Mouse (Mus musculus) lung, embryonic 14.5 days (tissue): ENCODE data around the gene Rnf44. TPM values are rescaled to one million over a fixed set of nuclear protein-coding genes. Genes with fewer than 3 reads are reported as not detected.

Source experiments
- ATAC-seq: fragments of 200-750 bp; cut with Nextera tagmentation; 2 replicates; pipeline ENCODE4 v1.8.0; 2017; ENCODE audit warnings: mild to moderate bottlenecking, moderate TSS enrichment, moderate library complexity; ENCODE audit not compliant: insufficient read depth
- DNase-seq: peaks from one replicate; pipeline ENCODE4 v3.0.0-alpha.2; 2015
- H3K27ac ChIP-seq: fragments of 300-500 bp; sonication (generic); 2 replicates; pipeline ENCODE4 v1.5.1; 2014; ENCODE audit warnings: low read depth, mild to moderate bottlenecking, moderate library complexity
- H3K27me3 ChIP-seq: fragments of 300-500 bp; sonication (generic); 2 replicates; pipeline ENCODE4 v1.6.1; 2014; ENCODE audit warnings: low read length, control low read depth; ENCODE audit not compliant: insufficient read depth
- H3K36me3 ChIP-seq: fragments of 300-500 bp; sonication (generic); 2 replicates; pipeline ENCODE4 v1.6.1; 2014; ENCODE audit warnings: control low read depth; ENCODE audit not compliant: insufficient read depth
- H3K4me1 ChIP-seq: fragments of 300-500 bp; sonication (generic); 2 replicates; pipeline ENCODE4 v1.6.1; 2014; ENCODE audit warnings: antibody characterized with exemption, control low read depth; ENCODE audit not compliant: insufficient read depth
- H3K4me2 ChIP-seq: fragments of 300-500 bp; sonication (generic); 2 replicates; pipeline ENCODE4 v1.6.1; 2014; ENCODE audit warnings: mild to moderate bottlenecking
- H3K4me3 ChIP-seq: fragments of 300-500 bp; sonication (generic); 2 replicates; pipeline ENCODE4 v1.5.1; 2014; ENCODE audit warnings: low read depth, low read length
- H3K9ac ChIP-seq: fragments of 300-500 bp; sonication (generic); 2 replicates; pipeline ENCODE4 v1.6.1; 2014
- H3K9me3 ChIP-seq: fragments of 300-500 bp; sonication (generic); 2 replicates; pipeline ENCODE4 v1.6.1; 2016; ENCODE audit warnings: low read depth, low read length, control low read depth
- CTCF ChIP-seq: IDR thresholded peaks from 2 replicates; pipeline ENCODE4 v1.5.1; 2016; ENCODE audit warnings: antibody characterized with exemption, low read depth
- WGBS: fragments of 180-500 bp; shearing (Covaris S2); extraction: QIAGEN DNeasy Blood & Tissue Kit; methylation state at CpG from one replicate; pipeline ENCODE4 v1.1.7; 2014; 5-methylcytosine and 5-hydroxymethylcytosine counted together
- polyA plus RNA-seq: library from polyadenylated mRNA; unstranded; fragments of >200 nt; fragmentation: Nextera tagmentation; extraction: Ambion mirVana; gene quantifications from 2 replicates; pipeline ENCODE4 v1.2.1, GENCODE M21; 2014

Rnf44 gene
- polyA plus RNA-seq, 1 experiment from 2014 or later: 59.9 TPM

DNA sequence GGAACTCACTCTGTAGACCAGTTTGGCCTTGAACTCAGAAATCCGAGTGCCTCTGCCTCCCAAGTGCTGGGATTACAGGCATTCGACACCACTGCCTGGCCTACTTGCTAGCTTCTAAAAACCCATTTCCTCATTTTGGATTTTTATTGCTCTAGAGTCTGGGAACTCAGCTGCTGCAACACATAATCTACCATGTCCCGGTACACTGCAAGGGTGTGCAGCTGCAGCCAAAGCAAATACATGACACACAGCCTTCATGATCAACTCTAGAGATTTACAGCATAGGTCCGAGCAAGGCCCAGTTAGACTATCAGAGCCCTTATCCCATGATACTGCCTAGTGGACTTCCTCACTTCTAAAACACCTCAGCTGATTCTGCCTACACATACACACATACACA is 15.4 kb downstream of the Rnf44 start:
- Histone ChIP-seq H3K4me3 (no peak overlapping the region), H3K4me2 (no peak overlapping the region), H3K27me3 (no peaks in the 10 kb centered on the region), H3K9ac (no peak overlapping the region), H3K9me3 (no peaks in the 10 kb centered on the region), H3K36me3 (peaks cover 48% of the 10 kb centered on the region), H3K27ac (no peak overlapping the region), H3K4me1 (no peaks in the 10 kb centered on the region)
- no peak for ATAC-seq
- no peak for DNase-seq
- WGBS: 71% methylated on average over 4 of the region's 4 CpGs
- TF ChIP-seq CTCF: no peak

GRCm38 (mm10) chr13:54675895-54676590 is 17.7 kb downstream of the Rnf44 start:
- Histone ChIP-seq H3K4me2 (no peak overlapping the region), H3K9me3 (no peaks in the 10 kb centered on the region), H3K9ac (no peak overlapping the region), H3K4me3 (no peak overlapping the region), H3K27me3 (no peaks in the 10 kb centered on the region), H3K4me1 (no peaks in the 10 kb centered on the region), H3K36me3 (peaks cover 26% of the 10 kb centered on the region), H3K27ac (no peak overlapping the region)
- ATAC-seq (0 out of 2 replicates have a peak, but pooled peaks have one; percentile 22), DNase-seq (peak; percentile 66)
- no peak for TF ChIP-seq CTCF
- WGBS: 52% methylated on average over 11 of the region's 11 CpGs

GRCm38 (mm10) chr13:54670491-54670890 is 23.2 kb downstream of the Rnf44 start:
- Histone ChIP-seq H3K27me3 (no peaks in the 10 kb centered on the region), H3K4me2 (no peak overlapping the region), H3K36me3 (peaks cover 6% of the 10 kb centered on the region; the same call in 1 of the 2 replicates), H3K4me3 (no peak overlapping the region), H3K9ac (no peak overlapping the region), H3K27ac (no peak overlapping the region), H3K9me3 (no peaks in the 10 kb centered on the region), H3K4me1 (no peaks in the 10 kb centered on the region)
- DNase-seq (no peak), ATAC-seq (no peak)
- no peak for TF ChIP-seq CTCF
- 59% methylated on average over 2 of the region's 2 CpGs for WGBS

DNA sequence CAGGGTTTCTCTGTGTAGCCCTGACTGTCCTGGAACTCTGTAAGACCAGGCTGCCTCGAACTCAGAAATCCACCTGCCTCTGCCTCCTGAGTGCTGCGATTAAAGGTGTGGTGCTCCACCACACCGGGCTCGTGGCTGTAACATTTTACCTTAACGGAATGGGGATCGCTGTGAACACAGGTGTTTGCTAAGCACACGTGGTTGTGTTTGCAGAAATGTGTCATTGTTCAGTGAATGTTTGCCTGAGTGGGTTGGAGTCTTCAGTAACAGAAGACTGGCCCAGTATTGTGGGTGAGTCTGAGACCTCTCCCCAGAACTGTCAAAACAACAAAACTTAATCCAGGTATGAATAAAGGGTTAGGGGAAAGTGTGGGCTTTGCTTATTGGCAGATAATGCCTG is 28.6 kb downstream of the Rnf44 start:
- no peak for ATAC-seq
- Histone ChIP-seq H3K9ac (no peak overlapping the region), H3K4me2 (no peak overlapping the region), H3K4me3 (no peak overlapping the region), H3K36me3 (peaks cover 47% of the 10 kb centered on the region), H3K27me3 (no peaks in the 10 kb centered on the region), H3K9me3 (no peaks in the 10 kb centered on the region), H3K27ac (no peak overlapping the region), H3K4me1 (no peaks in the 10 kb centered on the region)
- WGBS: 74% methylated on average over 7 of the region's 7 CpGs
- no peak for TF ChIP-seq CTCF
- DNase-seq: no peak

DNA sequence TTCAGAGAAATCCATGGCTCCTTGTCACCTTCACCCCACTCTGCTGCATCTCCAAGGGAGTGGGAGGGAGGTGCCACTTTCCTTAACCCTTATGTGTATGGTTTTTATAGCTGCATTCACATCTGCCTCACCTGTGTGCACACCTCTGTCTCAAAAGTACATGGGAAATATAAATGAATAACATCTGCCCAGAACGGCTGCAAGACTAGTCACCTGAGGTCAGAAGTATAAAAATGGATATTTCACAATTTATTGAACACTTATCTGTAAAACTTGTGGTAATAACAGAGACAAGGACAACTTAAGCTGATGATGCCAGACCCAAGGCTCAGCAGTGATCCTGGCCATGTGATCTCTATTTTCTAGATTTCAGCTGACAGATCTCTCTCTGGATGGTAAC is 29.2 kb downstream of the Rnf44 start:
- no peak for DNase-seq
- no peak for ATAC-seq
- no peaks in the 10 kb centered on the region for H3K9me3 ChIP-seq
- no peaks in the 10 kb centered on the region for H3K4me1 ChIP-seq
- H3K27ac ChIP-seq: no peak overlapping the region
- no peak for TF ChIP-seq CTCF
- H3K4me2 ChIP-seq: no peak overlapping the region
- no peak overlapping the region for H3K4me3 ChIP-seq
- H3K27me3 ChIP-seq: no peaks in the 10 kb centered on the region
- WGBS: 89% methylated on average over 1 of the region's 1 CpGs
- peaks cover 52% of the 10 kb centered on the region for H3K36me3 ChIP-seq
- no peak overlapping the region for H3K9ac ChIP-seq

DNA sequence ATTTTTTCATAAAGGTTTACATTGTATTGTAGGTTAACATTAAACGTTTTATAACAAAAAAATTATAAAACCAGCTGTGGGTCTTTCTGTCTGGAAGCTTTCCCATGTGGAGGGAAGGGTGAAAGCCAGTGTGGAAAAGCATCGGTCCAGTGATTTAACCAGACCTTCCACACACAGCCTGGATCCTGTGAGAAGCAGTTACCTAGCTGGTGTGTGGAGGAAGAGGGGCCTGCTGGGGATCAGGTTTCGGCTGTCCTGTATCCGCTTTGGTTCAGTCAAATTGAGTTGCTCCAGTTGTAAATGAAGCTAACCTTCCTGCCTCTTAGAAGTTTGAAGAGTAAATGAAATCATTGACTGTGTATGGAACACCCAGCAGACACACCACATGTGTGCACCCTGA is 29.7 kb downstream of the Rnf44 start:
- H3K4me2 ChIP-seq: no peak overlapping the region
- no peaks in the 10 kb centered on the region for H3K9me3 ChIP-seq
- no peak overlapping the region for H3K4me3 ChIP-seq
- WGBS: 78% methylated on average over 4 of the region's 4 CpGs
- no peaks in the 10 kb centered on the region for H3K27me3 ChIP-seq
- no peak for DNase-seq
- ATAC-seq: no peak
- H3K36me3 ChIP-seq: peaks cover 56% of the 10 kb centered on the region
- TF ChIP-seq CTCF: no peak
- H3K27ac ChIP-seq: no peak overlapping the region
- H3K9ac ChIP-seq: no peak overlapping the region
- no peaks in the 10 kb centered on the region for H3K4me1 ChIP-seq

DNA sequence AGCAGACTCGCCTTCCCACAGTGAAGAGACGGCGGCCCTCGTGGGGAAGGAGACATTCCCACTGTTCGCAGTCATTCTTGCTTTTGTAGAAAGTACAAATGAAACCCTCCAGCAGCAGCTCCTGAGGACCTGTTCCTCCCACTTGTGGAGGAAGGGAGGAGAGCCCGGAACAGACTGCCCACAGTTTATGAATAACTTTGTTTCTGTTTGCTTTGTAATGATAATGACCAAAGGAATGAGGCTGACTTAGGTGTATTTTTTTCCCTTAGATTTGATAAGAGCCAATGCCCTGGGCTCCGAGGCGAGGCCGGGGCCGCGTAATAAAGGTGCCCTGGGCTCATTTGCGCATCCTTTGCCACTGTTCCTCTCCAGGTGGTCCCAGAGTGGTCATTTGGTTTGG is 32.3 kb downstream of the Rnf44 start:
- DNase-seq (no peak), ATAC-seq (no peak)
- H3K4me2 ChIP-seq: no peak overlapping the region
- WGBS: 70% methylated on average over 12 of the region's 12 CpGs
- TF ChIP-seq CTCF: no peak
- no peaks in the 10 kb centered on the region for H3K4me1 ChIP-seq
- H3K27ac ChIP-seq: no peak overlapping the region
- peaks cover 76% of the 10 kb centered on the region for H3K36me3 ChIP-seq
- no peak overlapping the region for H3K4me3 ChIP-seq
- no peaks in the 10 kb centered on the region for H3K9me3 ChIP-seq
- H3K27me3 ChIP-seq: no peaks in the 10 kb centered on the region
- no peak overlapping the region for H3K9ac ChIP-seq
